Mouse (Mus musculus): ENCODE data around the gene Nck2. TPM values are rescaled to one million over a fixed set of nuclear protein-coding genes. Genes with fewer than 3 reads are reported as not detected.
"Not testable (repeated sequence)": the region's sequence is repeated elsewhere in the genome, so short reads cannot be mapped to it uniquely, and the experiment has no call there.

Nck2 gene
- polyA plus RNA-seq, 1 experiment from 2014 or later = 35.0 TPM

DNA sequence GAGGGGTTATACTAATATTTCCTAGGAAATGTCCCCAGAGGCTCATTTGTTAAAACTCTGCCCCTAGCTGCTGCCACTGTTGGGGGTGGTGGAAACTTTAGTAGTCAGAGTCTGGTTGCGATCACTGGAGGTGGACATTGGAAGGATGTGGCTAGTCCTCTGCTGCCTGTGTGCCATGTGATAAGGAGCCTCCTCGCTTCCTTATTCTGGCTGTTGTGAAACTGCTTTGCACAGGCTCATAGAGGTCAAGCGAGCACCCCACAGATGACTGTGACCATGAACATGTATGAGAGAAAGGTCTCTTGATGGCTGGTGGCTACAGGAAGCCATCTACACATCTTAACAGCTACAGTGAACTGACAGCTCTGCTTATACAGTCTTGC is 76.6 kb downstream of the Nck2 start:
- Histone ChIP-seq H3K9me3 (replicated peaks) (no peaks in the 10 kb centered on the region), H3K36me3 (peaks cover 5% of the 10 kb centered on the region; the same call in 1 of the 2 replicates), H3K27me3 (ENCODE audit: low read depth, poor library complexity, severe bottlenecking) (no peaks in the 10 kb centered on the region), H3K4me1 (peaks cover 5% of the 10 kb centered on the region; the same call in 1 of the 2 replicates), H3K4me3 (no peak overlapping the region), H3K27ac (replicated peaks) (no peak overlapping the region)
- 92% methylated on average over 3 of the region's 3 CpGs for WGBS
- no peak for DNase-seq (ENCODE audit: low spot score)

DNA sequence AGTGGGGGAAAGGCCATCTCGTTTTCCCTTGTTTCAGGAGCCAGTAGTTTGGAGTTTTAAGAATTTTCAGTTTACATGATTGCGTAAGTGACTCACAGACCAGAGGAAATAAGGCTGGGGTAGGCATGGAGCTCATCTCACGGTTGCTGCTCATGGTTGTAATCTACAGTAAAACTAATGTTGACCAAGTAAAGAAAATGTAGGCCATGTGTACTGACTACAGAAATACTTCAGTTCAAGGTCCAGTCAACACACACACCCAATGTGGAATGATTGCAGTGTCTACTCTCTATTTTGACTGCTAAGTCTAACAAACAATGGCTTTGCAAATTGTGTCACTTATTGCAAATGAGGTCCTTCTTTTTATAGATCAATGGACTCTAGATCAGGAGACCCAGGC is 77.1 kb downstream of the Nck2 start:
- Histone ChIP-seq H3K9me3 (replicated peaks) (no peaks in the 10 kb centered on the region), H3K4me1 (peaks cover 5% of the 10 kb centered on the region; the same call in 1 of the 2 replicates), H3K4me3 (no peak overlapping the region), H3K36me3 (peaks cover 5% of the 10 kb centered on the region; the same call in 1 of the 2 replicates), H3K27ac (replicated peaks) (no peak overlapping the region), H3K27me3 (ENCODE audit: low read depth, poor library complexity, severe bottlenecking) (no peaks in the 10 kb centered on the region)
- no peak for DNase-seq (ENCODE audit: low spot score)
- WGBS = 83% methylated on average over 3 of the region's 3 CpGs

DNA sequence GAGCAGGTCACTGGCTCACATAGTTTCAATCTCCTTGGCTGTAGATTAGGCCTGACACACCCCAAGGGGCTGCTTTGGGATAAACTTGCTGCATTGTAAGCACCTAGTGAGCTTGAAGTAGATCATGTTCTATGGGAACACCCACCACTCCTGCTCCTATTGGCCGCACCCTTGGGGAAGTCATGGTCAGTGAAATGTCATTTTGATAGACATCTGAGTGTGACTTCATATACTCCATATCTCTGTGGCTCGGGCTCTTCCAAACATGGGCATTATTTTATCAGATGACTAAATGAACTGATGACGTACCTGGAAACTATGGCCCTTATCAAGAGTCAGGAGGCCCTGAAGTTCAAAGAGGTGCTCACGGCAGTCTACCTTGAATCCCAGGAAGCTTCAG is 77.6 kb downstream of the Nck2 start:
- WGBS = 93% methylated on average over 4 of the region's 4 CpGs
- H3K4me3 ChIP-seq = no peak overlapping the region

DNA sequence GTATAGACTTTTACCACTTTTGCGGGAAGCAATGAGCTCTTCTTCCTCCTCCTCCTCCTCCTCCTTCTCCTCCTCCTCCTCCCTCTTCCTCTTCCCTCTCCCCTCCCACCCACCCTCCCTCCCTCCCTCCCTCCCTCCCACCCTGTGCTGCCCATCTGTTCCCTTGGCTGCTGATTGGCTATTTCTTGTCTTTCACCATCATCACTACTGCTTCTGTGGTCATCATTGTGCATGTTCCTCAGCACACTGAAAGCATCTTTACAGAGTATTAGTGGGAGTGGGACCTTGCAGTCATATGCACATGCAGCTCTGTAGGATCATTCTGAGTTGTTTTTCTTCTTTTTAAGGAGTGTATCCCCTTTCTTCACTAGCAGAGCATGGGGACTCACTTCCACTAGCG is 78.6 kb downstream of the Nck2 start:
- Histone ChIP-seq H3K27ac (replicated peaks) (no peak overlapping the region), H3K36me3 (no peaks in the 10 kb centered on the region; the same call in 1 of the 2 replicates), H3K27me3 (ENCODE audit: low read depth, poor library complexity, severe bottlenecking) (no peaks in the 10 kb centered on the region), H3K9me3 (replicated peaks) (no peaks in the 10 kb centered on the region), H3K4me3 (no peak overlapping the region), H3K4me1 (peaks cover 5% of the 10 kb centered on the region; the same call in 1 of the 2 replicates)
- DNase-seq (ENCODE audit: low spot score) = no peak
- 93% methylated on average over 2 of the region's 2 CpGs for WGBS

More for the DNA sequence above, 77.6 kb downstream of the Nck2 start:
- DNase-seq (ENCODE audit: low spot score) = no peak
- peaks cover 5% of the 10 kb centered on the region; the same call in 1 of the 2 replicates for H3K36me3 ChIP-seq
- no peak overlapping the region for H3K27ac ChIP-seq (replicated peaks)
- H3K9me3 ChIP-seq (replicated peaks) = no peaks in the 10 kb centered on the region
- no peaks in the 10 kb centered on the region for H3K27me3 ChIP-seq (ENCODE audit: low read depth, poor library complexity, severe bottlenecking)
- H3K4me1 ChIP-seq = peaks cover 5% of the 10 kb centered on the region; the same call in 1 of the 2 replicates

DNA sequence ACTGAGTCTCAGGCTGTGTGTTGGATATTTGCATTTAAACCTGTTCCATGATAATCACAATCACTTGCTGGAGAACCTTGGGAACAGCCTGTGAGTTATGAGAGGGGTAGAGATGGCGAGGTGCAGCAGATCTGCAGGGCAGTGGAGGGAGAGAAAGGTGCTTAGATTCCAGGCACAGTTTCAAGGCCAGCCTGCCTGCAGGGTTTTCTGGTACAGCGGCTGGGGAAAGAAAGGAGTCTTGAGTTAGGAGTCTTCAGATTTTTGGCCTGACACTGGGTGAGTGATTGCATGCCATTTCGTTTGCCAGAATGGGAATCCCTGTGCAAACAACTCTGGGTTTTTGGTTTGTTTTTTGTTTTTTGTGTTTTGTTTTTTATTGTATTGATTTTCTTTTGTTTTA is 80.0 kb downstream of the Nck2 start:
- Histone ChIP-seq H3K4me1 (peaks cover 5% of the 10 kb centered on the region; the same call in 1 of the 2 replicates), H3K27ac (replicated peaks) (no peak overlapping the region), H3K9me3 (replicated peaks) (no peaks in the 10 kb centered on the region), H3K4me3 (no peak overlapping the region), H3K36me3 (no peaks in the 10 kb centered on the region; the same call in 1 of the 2 replicates), H3K27me3 (ENCODE audit: low read depth, poor library complexity, severe bottlenecking) (no peaks in the 10 kb centered on the region)
- DNase-seq (ENCODE audit: low spot score) = no peak
- 84% methylated on average over 3 of the region's 3 CpGs for WGBS

DNA sequence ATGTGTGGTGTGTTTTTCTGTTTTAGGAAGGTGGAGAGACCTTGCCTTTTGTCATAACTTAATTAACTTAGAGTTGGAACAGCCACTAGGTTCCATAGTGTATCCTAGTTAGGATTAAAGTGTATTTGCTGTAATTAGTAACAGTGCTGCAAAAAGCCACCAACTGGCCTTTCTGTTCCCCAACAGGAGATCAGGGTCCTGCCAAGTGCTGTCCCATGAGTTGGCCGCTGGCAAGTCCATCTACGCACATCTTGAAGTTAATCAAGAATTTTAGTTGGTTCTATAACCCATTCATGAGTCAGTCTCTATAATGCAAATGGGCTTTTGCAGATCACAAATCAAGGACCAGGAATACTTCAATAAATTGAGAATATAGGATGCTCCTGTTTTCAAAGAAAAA is 83.9 kb downstream of the Nck2 start:
- Histone ChIP-seq H3K9me3 (replicated peaks) (no peaks in the 10 kb centered on the region), H3K27ac (replicated peaks) (no peak overlapping the region), H3K36me3 (peaks cover 3% of the 10 kb centered on the region; the same call in 1 of the 2 replicates), H3K4me3 (no peak overlapping the region), H3K4me1 (peaks cover 2% of the 10 kb centered on the region; the same call in 1 of the 2 replicates), H3K27me3 (ENCODE audit: low read depth, poor library complexity, severe bottlenecking) (no peaks in the 10 kb centered on the region)
- DNase-seq (ENCODE audit: low spot score) = no peak
- WGBS = 97% methylated on average over 2 of the region's 2 CpGs

DNA sequence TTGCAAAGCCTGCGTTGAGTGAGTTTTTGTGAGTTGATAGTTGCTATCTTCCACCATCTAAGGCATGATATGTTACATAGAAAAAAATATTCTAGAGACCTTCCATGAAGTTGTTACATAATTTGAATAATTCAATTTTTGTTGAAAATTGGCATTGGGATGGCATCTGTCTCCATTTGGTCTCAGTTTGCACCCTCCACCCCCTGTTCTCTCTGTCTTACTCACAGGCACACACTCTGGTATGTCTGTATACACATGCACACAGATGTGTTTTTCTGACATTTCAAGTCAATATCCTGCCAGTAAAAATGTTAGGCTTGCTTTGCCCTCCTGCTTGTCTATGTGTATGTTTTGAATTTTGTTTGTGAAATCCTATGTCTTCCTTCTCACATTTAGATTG is 84.7 kb downstream of the Nck2 start:
- H3K4me1 ChIP-seq = 0 out of 2 replicates have a peak, but pooled peaks cover 2% of the 10 kb centered on the region
- H3K36me3 ChIP-seq = peaks cover 11% of the 10 kb centered on the region
- H3K9me3 ChIP-seq (replicated peaks) = no peaks in the 10 kb centered on the region
- 94% methylated on average over 1 of the region's 1 CpGs for WGBS
- no peak overlapping the region for H3K27ac ChIP-seq (replicated peaks)
- no peak for DNase-seq (ENCODE audit: low spot score)
- H3K27me3 ChIP-seq (ENCODE audit: low read depth, poor library complexity, severe bottlenecking) = no peaks in the 10 kb centered on the region
- no peak overlapping the region for H3K4me3 ChIP-seq

DNA sequence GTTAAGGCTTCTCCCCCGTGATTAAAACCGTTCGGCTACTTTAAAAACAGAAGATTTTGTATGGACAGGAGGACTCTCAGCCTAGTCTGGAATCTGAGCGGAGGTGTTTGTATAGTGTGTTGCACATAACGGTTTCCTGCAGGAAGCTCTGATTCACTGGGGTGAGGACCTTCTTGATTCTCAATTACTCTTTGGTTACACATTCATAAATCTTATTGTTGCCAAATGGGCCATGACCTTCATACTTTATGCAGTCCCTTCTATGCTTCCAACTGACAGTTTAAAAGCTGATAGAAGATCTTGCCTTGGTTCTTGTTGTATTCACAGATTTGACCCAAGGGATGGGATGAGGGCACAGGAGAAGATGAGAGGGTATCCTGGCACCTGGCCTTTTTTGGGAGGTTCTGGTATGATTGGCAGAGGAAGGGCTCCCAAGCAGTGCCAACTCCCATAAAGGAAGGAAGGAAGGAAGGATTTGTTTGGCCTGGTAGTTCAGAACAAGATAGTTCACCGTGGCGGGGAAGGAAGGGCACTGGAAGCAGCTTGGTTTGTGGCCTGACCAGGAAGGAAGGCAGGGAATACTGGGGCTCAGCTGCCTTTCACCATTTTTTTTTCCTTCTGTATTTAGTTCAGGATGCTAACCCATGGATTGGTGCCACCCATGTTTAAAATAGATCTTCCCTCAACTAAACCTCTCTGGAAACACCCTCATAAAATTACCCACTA is 86.1 kb downstream of the Nck2 start:
- no peak for DNase-seq (ENCODE audit: low spot score)
- Histone ChIP-seq H3K27me3 (ENCODE audit: low read depth, poor library complexity, severe bottlenecking) (no peaks in the 10 kb centered on the region), H3K4me3 (no peak overlapping the region), H3K9me3 (replicated peaks) (no peaks in the 10 kb centered on the region), H3K36me3 (peaks cover 23% of the 10 kb centered on the region), H3K27ac (replicated peaks) (no peak overlapping the region), H3K4me1 (0 out of 2 replicates have a peak, but pooled peaks cover 2% of the 10 kb centered on the region)
- 82% methylated on average over 7 of the region's 7 CpGs for WGBS

DNA sequence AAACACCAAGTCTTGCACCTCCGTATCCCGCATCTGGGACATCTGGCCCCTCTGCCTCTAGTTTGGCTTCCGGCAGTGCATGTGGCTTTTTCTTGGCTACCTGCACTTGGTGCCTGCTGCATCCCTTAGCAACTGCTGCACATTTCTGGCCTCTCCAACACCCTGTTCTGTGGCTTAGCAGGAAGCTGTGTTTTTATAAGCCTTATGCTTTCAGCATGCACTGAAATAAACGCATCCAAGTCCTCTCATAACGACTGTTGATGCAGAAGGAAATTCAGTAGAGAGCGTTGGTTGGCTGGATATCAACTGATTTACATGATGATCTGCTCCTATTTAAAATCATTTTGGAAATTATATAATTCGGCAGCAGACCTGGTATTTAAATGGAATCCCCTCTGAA is 86.9 kb downstream of the Nck2 start:
- Histone ChIP-seq H3K27ac (replicated peaks) (no peak overlapping the region), H3K36me3 (peaks cover 30% of the 10 kb centered on the region), H3K27me3 (ENCODE audit: low read depth, poor library complexity, severe bottlenecking) (no peaks in the 10 kb centered on the region), H3K4me3 (no peak overlapping the region), H3K9me3 (replicated peaks) (no peaks in the 10 kb centered on the region), H3K4me1 (0 out of 2 replicates have a peak, but pooled peaks cover 2% of the 10 kb centered on the region)
- 93% methylated on average over 7 of the region's 7 CpGs for WGBS
- no peak for DNase-seq (ENCODE audit: low spot score)

DNA sequence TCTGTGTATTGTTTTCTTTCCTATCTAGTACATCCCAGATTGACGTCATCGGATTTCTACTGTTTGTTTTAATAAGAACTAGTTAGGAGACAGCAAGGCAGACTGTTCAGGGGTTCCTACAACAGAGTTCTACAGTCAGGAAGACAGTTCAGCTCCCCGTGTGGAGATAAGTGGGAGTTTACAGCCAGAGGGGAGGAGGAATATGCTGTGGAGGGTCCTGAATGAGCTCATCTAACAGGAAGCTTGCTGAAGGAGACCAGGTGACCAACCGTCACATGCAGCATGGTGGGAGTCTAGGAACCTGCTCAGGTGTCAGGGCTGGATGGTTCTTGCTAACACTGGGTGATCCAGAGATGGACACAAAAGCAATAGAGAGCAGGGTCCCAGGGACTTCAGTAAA is 87.9 kb downstream of the Nck2 start:
- DNase-seq (ENCODE audit: low spot score) = no peak
- 78% methylated on average over 4 of the region's 4 CpGs for WGBS
- Histone ChIP-seq H3K27me3 (ENCODE audit: low read depth, poor library complexity, severe bottlenecking) (no peaks in the 10 kb centered on the region), H3K9me3 (replicated peaks) (no peaks in the 10 kb centered on the region), H3K4me1 (0 out of 2 replicates have a peak, but pooled peaks cover 2% of the 10 kb centered on the region), H3K36me3 (peaks cover 35% of the 10 kb centered on the region), H3K27ac (replicated peaks) (no peak overlapping the region), H3K4me3 (no peak overlapping the region)

DNA sequence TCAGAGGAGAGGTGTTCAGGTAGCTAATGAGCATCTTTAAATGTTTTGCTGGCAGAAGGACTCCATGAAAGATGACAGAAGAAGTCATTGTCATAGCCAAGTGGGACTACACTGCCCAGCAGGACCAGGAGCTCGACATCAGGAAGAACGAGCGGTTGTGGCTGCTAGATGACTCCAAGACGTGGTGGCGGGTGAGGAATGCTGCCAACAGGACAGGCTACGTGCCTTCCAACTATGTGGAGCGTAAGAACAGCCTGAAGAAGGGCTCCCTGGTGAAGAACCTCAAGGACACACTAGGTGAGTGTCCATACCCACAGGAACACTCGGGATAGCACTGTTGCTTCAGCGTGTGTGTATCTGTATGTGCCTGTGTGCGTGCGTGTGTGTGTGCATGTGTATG is 89.1 kb downstream of the Nck2 start:
- H3K27ac ChIP-seq (replicated peaks); DNase-seq (ENCODE audit: low spot score); H3K4me3 ChIP-seq; H3K4me1 ChIP-seq; H3K9me3 ChIP-seq (replicated peaks); H3K27me3 ChIP-seq (ENCODE audit: low read depth, poor library complexity, severe bottlenecking): not testable (repeated sequence)
- peaks cover 35% of the 10 kb centered on the region for H3K36me3 ChIP-seq
- 94% methylated on average over 11 of the region's 11 CpGs for WGBS

DNA sequence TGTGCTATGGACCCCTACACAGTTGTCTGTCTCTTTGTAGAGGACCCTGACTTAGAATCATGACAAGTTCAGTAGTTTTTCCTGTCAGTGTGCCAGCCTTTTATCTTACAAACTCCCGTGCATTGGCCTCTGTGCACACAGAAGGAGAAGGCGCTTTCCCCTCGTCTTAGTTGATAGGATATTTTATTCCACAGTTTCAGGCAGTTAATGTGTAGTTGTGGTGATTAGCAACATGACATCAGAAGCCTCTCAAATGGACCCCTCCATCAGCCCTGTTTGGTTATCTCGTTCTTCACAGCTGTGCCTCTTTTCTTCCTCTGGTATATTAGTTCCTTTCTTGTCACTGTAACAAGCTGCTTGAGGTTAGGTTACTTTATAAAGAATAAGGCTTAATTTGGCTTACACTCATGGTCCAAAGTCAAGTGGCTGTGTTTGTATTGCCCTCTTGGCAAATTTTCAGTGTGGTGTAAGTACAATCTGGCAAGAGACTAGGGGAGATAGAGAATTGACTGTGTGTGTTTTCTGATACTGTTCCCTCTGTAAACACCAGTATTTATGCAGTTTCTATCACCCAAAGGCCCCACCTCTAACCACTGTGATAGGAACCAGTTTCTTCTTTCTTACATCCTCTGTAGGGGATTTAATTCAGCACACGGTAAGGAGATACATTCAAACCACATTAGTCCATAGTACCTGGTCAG is 89.8 kb downstream of the Nck2 start:
- H3K36me3 ChIP-seq = peaks cover 35% of the 10 kb centered on the region
- no peak overlapping the region for H3K4me3 ChIP-seq
- 94% methylated on average over 5 of the region's 5 CpGs for WGBS
- H3K27ac ChIP-seq (replicated peaks) = no peak overlapping the region
- 0 out of 2 replicates have a peak, but pooled peaks cover 2% of the 10 kb centered on the region for H3K4me1 ChIP-seq
- no peaks in the 10 kb centered on the region for H3K27me3 ChIP-seq (ENCODE audit: low read depth, poor library complexity, severe bottlenecking)
- no peak for DNase-seq (ENCODE audit: low spot score)
- no peaks in the 10 kb centered on the region for H3K9me3 ChIP-seq (replicated peaks)

DNA sequence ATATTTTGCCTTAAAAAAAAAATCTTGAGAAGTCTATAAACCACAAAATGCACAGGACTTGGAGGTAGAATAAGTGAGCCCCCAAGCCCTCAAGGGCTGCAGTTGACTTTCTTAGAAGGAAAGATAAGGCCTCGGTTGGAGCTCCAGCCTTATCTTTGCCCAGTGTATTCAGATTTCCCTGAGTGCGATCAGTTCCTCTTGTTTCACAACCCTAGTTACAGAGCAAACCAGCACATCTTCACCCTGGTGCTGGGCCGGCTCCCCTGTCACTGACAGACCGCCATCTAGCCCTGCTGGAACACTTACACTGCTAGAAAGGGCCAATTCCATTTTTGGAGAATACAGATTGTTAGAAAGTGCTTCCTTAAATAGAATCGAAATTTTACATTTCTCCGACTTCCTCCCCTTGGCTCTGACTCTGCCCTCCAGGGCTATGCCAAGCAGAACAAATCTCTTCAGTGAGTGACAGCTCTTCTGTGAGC is 91.2 kb downstream of the Nck2 start:
- Histone ChIP-seq H3K27me3 (ENCODE audit: low read depth, poor library complexity, severe bottlenecking) (no peaks in the 10 kb centered on the region), H3K9me3 (replicated peaks) (no peaks in the 10 kb centered on the region), H3K4me1 (no peaks in the 10 kb centered on the region), H3K36me3 (peaks cover 35% of the 10 kb centered on the region), H3K4me3 (no peak overlapping the region), H3K27ac (replicated peaks) (no peak overlapping the region)
- WGBS = 92% methylated on average over 6 of the region's 6 CpGs
- DNase-seq (ENCODE audit: low spot score) = no peak

All from midbrain, embryonic 10.5 days (tissue).